Mouse (Mus musculus) embryonic facial prominence, embryonic 13.5 days (tissue): Measurements from ENCODE around the gene T2. TPM values are rescaled to one million over a fixed set of nuclear protein-coding genes. Genes with fewer than 3 reads are reported as not detected.

Experiments
- ATAC-seq: fragments of 200-750 bp; cut with Nextera tagmentation; 2 replicates; pipeline ENCODE4 v1.8.0; 2017; ENCODE audit warnings: low read depth; ENCODE audit not compliant: insufficient number of reproducible peaks, insufficient read depth, low FRiP score, low TSS enrichment
- H3K27ac ChIP-seq: fragments of 300-500 bp; sonication (generic); 2 replicates; pipeline ENCODE4 v1.5.1; 2015; ENCODE audit warnings: moderate library complexity, mild to moderate bottlenecking, inconsistent platforms
- H3K27me3 ChIP-seq: fragments of 300-500 bp; sonication (generic); 2 replicates; pipeline ENCODE4 v1.6.1; 2015; ENCODE audit warnings: mild to moderate bottlenecking, inconsistent platforms
- H3K36me3 ChIP-seq: fragments of 300-500 bp; sonication (generic); 2 replicates; pipeline ENCODE4 v1.6.1; 2015; ENCODE audit warnings: mild to moderate bottlenecking, inconsistent platforms
- H3K4me1 ChIP-seq: fragments of 300-500 bp; sonication (generic); 2 replicates; pipeline ENCODE4 v1.6.1; 2015; ENCODE audit warnings: inconsistent platforms
- H3K4me2 ChIP-seq: fragments of 300-500 bp; sonication (generic); 2 replicates; pipeline ENCODE4 v1.6.1; 2015; ENCODE audit warnings: moderate library complexity, mild to moderate bottlenecking, inconsistent platforms
- H3K4me3 ChIP-seq: fragments of 300-500 bp; sonication (generic); 2 replicates; pipeline ENCODE4 v1.5.1; 2015; ENCODE audit warnings: mild to moderate bottlenecking, inconsistent platforms
- H3K9ac ChIP-seq: fragments of 300-500 bp; sonication (generic); 2 replicates; pipeline ENCODE4 v1.6.1; 2015; ENCODE audit warnings: mild to moderate bottlenecking, inconsistent platforms
- H3K9me3 ChIP-seq: fragments of 300-500 bp; sonication (generic); 2 replicates; pipeline ENCODE4 v1.6.1; 2016; ENCODE audit warnings: inconsistent platforms
- WGBS: fragments of 180-500 bp; shearing (Covaris S2); methylation state at CpG from one replicate; pipeline ENCODE4 v1.1.7; 2015; ENCODE audit warnings: mixed read lengths; 5-methylcytosine and 5-hydroxymethylcytosine counted together
- polyA plus RNA-seq: library from polyadenylated mRNA; unstranded; fragments of >200 nt; fragmentation: Nextera tagmentation; extraction: Ambion mirVana; gene quantifications from 2 replicates; pipeline ENCODE4 v1.2.1, GENCODE M21; 2015

Gene T2
- polyA plus RNA-seq, 1 experiment from 2014 or later, result 0.81 TPM

GRCm38 (mm10) chr17:8340407-8341359 lies 15.1 kb upstream of the T2 start:
- under 1% methylated on average over 60 of the region's 92 CpGs for whole genome bisulfite sequencing
- Histone ChIP-seq H3K36me3 (no peaks in the 10 kb centered on the region), H3K4me1 (peaks cover 13% of the 10 kb centered on the region), H3K27me3 (peaks cover 48% of the 10 kb centered on the region), H3K27ac (no peak overlapping the region), H3K4me2 (peak overlapping the region; percentile 100), H3K9ac (peak overlapping the region; percentile 72), H3K4me3 (peak overlapping the region; percentile 55), H3K9me3 (no peaks in the 10 kb centered on the region)
- ATAC-seq, result 0 out of 2 replicates have a peak, but pooled peaks have one; percentile 26

DNA sequence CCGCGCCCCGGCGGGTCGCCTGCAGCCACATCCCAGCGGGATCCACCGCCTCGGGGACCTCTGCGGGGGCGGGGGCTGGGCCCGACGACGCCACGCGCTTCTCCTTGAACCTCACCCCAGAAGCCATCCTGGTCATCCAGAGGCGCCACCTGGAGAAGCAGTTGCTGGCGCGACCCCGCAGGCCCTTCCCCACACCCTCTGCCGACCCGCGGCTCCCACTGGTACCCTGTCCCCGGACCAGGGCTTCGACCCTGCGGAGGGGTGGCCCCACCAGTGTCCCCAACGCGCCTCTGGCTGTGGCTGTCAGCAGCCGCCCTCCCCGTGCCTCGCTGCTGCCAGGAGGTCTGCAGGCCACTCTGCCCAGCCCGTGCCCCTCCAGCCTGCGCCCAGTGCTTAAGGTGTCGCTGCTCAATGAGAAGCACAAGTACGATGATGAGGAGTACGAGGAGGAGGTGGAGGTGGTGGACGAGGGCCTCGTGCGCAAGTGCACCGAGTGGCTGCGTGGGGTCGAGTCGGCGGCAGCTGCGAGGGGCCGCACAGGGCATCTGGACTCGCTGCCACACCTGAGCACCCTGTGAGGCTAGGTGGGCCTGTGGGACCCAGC lies 14.3 kb upstream of the T2 start:
- no peak for ATAC-seq
- 10% methylated on average over 46 of the region's 46 CpGs for WGBS
- H3K4me1 ChIP-seq, result peaks cover 13% of the 10 kb centered on the region
- H3K27ac ChIP-seq, result no peak overlapping the region
- H3K4me3 ChIP-seq, result peak overlapping the region; percentile 55
- H3K27me3 ChIP-seq, result peaks cover 48% of the 10 kb centered on the region
- H3K4me2 ChIP-seq, result peak overlapping the region; percentile 100
- H3K9ac ChIP-seq, result peak overlapping the region; percentile 72
- H3K9me3 ChIP-seq, result no peaks in the 10 kb centered on the region
- no peaks in the 10 kb centered on the region for H3K36me3 ChIP-seq

GRCm38 (mm10) chr17:8342706-8343105 lies 13.1 kb upstream of the T2 start:
- H3K36me3 ChIP-seq, result no peaks in the 10 kb centered on the region
- WGBS, result 50% methylated on average over 5 of the region's 5 CpGs
- H3K4me2 ChIP-seq, result no peak overlapping the region
- peaks cover 48% of the 10 kb centered on the region for H3K27me3 ChIP-seq
- no peak for ATAC-seq
- no peaks in the 10 kb centered on the region for H3K9me3 ChIP-seq
- no peak overlapping the region for H3K4me3 ChIP-seq
- no peak overlapping the region for H3K27ac ChIP-seq
- no peak overlapping the region for H3K9ac ChIP-seq
- H3K4me1 ChIP-seq, result peaks cover 13% of the 10 kb centered on the region

DNA sequence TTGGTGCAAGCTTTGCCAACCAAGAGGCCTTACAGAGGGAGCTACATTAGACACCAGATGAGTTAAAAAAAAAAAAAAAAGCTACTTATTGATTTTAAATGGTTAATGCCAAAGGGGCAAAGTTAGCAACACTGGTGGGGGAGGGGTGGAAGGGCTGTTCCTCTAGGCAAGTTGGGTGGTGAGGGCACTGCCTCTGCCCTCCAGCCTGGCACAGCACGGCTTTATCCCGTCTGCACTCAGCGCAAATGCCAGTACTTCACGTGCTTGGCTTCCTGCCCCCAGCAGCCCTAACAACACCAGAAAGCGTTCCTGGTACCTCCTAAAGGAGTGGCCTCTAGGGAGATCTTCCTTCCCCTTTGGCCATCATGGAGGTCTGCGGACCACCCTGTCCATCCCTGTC lies 12.4 kb upstream of the T2 start:
- H3K27me3 ChIP-seq, result peaks cover 45% of the 10 kb centered on the region

GRCm38 (mm10) chr17:8347765-8348285 lies 8.0 kb upstream of the T2 start:
- no peaks in the 10 kb centered on the region for H3K4me1 ChIP-seq
- no peak for ATAC-seq
- H3K9ac ChIP-seq, result no peak overlapping the region
- no peak overlapping the region for H3K4me2 ChIP-seq
- H3K27ac ChIP-seq, result no peak overlapping the region
- no peaks in the 10 kb centered on the region for H3K36me3 ChIP-seq
- H3K9me3 ChIP-seq, result no peaks in the 10 kb centered on the region
- H3K27me3 ChIP-seq, result peaks cover under 1% of the 10 kb centered on the region
- no peak overlapping the region for H3K4me3 ChIP-seq
- WGBS, result 62% methylated on average over 5 of the region's 5 CpGs

More for the DNA sequence above, 12.4 kb upstream of the T2 start:
- Histone ChIP-seq H3K4me2 (no peak overlapping the region), H3K4me3 (no peak overlapping the region), H3K27ac (no peak overlapping the region), H3K9ac (no peak overlapping the region), H3K9me3 (no peaks in the 10 kb centered on the region), H3K4me1 (peaks cover 13% of the 10 kb centered on the region), H3K36me3 (no peaks in the 10 kb centered on the region)
- 73% methylated on average over 6 of the region's 6 CpGs for WGBS
- no peak for ATAC-seq

DNA sequence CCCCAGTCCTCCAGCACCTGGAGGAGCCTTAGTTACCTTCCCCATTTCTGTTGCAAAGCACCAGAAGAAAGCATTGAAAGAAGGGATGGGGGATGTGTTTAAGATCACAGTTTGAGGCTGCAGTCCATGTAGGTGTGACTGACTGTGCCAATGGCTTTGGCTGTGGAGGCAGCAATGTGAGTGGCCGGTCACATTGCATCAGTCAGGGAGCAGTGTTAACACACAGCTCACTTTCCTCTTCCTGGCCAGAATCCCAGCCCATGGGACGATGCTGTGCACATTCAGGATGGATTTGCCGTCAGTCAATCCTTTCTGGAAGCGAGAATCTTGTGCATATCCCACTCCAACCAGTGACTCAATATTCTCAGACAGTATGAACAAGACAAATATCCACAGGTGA lies 6.9 kb upstream of the T2 start:
- Histone ChIP-seq H3K4me1 (no peaks in the 10 kb centered on the region), H3K9me3 (no peaks in the 10 kb centered on the region), H3K27me3 (no peaks in the 10 kb centered on the region), H3K9ac (no peak overlapping the region), H3K4me3 (no peak overlapping the region), H3K36me3 (no peaks in the 10 kb centered on the region), H3K4me2 (no peak overlapping the region), H3K27ac (no peak overlapping the region)
- WGBS, result 87% methylated on average over 4 of the region's 4 CpGs
- no peak for ATAC-seq

- Histone ChIP-seq H3K4me2 (no peak overlapping the region), H3K27ac (no peak overlapping the region), H3K4me3 (no peak overlapping the region), H3K9me3 (no peaks in the 10 kb centered on the region), H3K4me1 (no peaks in the 10 kb centered on the region), H3K27me3 (no peaks in the 10 kb centered on the region), H3K9ac (no peak overlapping the region), H3K36me3 (no peaks in the 10 kb centered on the region)
- WGBS, result 60% methylated on average over 7 of the region's 7 CpGs
- ATAC-seq, result no peak
Observed at GRCm38 (mm10) chr17:8351088-8351487, 4.7 kb upstream of the T2 start.

DNA sequence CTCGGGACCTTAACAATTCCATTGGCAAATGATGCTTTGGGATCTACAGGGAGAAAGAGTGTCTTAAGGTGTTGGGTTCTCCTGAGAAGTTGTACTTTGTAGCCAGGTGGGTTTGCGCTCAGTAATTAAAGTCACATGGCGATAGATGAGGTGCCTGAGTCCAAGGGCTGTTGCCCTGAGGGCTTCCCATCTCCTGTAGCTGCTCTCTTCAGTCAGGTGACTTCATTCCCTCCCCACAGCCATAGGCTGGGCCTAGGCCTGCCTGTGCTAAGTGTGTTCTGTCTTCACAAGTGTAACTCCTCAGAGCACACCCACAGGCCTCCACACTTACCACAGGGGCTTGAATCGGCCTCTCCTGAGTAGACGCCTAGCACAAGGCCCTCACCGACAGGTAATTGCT lies 1.7 kb downstream of the T2 start:
- Histone ChIP-seq H3K4me3 (no peak overlapping the region), H3K4me1 (peaks cover 23% of the 10 kb centered on the region), H3K36me3 (no peaks in the 10 kb centered on the region), H3K9ac (no peak overlapping the region), H3K27me3 (no peaks in the 10 kb centered on the region), H3K4me2 (no peak overlapping the region), H3K27ac (no peak overlapping the region), H3K9me3 (no peaks in the 10 kb centered on the region)
- no peak for ATAC-seq
- 76% methylated on average over 6 of the region's 6 CpGs for WGBS

GRCm38 (mm10) chr17:8360876-8361275 lies 5.1 kb downstream of the T2 start:
- H3K9me3 ChIP-seq, result no peaks in the 10 kb centered on the region
- WGBS, result 89% methylated on average over 5 of the region's 5 CpGs
- no peak overlapping the region for H3K4me3 ChIP-seq
- H3K4me1 ChIP-seq, result peaks cover 25% of the 10 kb centered on the region
- no peak for ATAC-seq
- no peak overlapping the region for H3K4me2 ChIP-seq
- H3K27me3 ChIP-seq, result 0 out of 2 replicates have a peak, but pooled peaks cover 2% of the 10 kb centered on the region
- H3K36me3 ChIP-seq, result no peaks in the 10 kb centered on the region
- no peak overlapping the region for H3K27ac ChIP-seq
- no peak overlapping the region for H3K9ac ChIP-seq

- H3K9me3 ChIP-seq, result no peaks in the 10 kb centered on the region
- 0 out of 2 replicates have a peak, but pooled peaks cover 2% of the 10 kb centered on the region for H3K27me3 ChIP-seq
- no peak overlapping the region for H3K27ac ChIP-seq
- WGBS, result 60% methylated on average over 10 of the region's 10 CpGs
- no peaks in the 10 kb centered on the region for H3K36me3 ChIP-seq
- H3K4me2 ChIP-seq, result no peak overlapping the region
- H3K4me1 ChIP-seq, result peaks cover 26% of the 10 kb centered on the region
- no peak for ATAC-seq
- H3K4me3 ChIP-seq, result no peak overlapping the region
- no peak overlapping the region for H3K9ac ChIP-seq
Observed at GRCm38 (mm10) chr17:8361281-8362103, 5.7 kb downstream of the T2 start.
